11 mouse cellular contexts compared by ENCODE assay signal in genomic region chr5:134746201-134746600, GRCm38 (mm10). TPM values are rescaled to one million over a fixed set of nuclear protein-coding genes. Genes with fewer than 3 reads are reported as not detected.
A peak's percentile ranks its signal among the peaks of the same experiment; 100 is the strongest.
DNase-seq lines count a peak whose midpoint lies in the region; ATAC-seq and TF ChIP-seq lines count a peak whose summit lies in the region.
"Had no signal": no experiment of that assay in that cellular context is flagged by ENCODE, and none has a peak within 500 bp of the region (broad histone marks: within the 10 kb centered on the region; RNA-seq: fewer than 3 reads in every experiment).

No protein-coding gene starts in this region.

- no peak for ATAC-seq in forebrain, embryonic 12.5 days (ENCODE audit: low FRiP score)
- no peak for ATAC-seq in forebrain, embryonic 16.5 days
- ATAC-seq in hindbrain, postnatal 0 days: no peak
- ATAC-seq in hindbrain, embryonic 11.5 days (ENCODE audit: low FRiP score): no peak
- ATAC-seq in neural tube, embryonic 12.5 days (ENCODE audit: low FRiP score, low read depth): no peak
- no peak for ATAC-seq in stomach, embryonic 16.5 days (ENCODE audit: insufficient read depth, low FRiP score)
- ATAC-seq: activated CD4-positive, CD25-positive, alpha-beta regulatory T cell, adult 4 months had no signal

- no peaks in the 10 kb centered on the region for H3K9me3 ChIP-seq in forebrain, embryonic 12.5 days
- no peaks in the 10 kb centered on the region for H3K9me3 ChIP-seq in forebrain, embryonic 16.5 days (ENCODE audit: control insufficient read depth, low read length)
- no peaks in the 10 kb centered on the region for H3K9me3 ChIP-seq in hindbrain, postnatal 0 days (ENCODE audit: low read length)
- no peaks in the 10 kb centered on the region for H3K9me3 ChIP-seq in hindbrain, embryonic 11.5 days (ENCODE audit: control insufficient read depth, low read length)
- no peaks in the 10 kb centered on the region for H3K9me3 ChIP-seq in neural tube, embryonic 12.5 days
- H3K9me3 ChIP-seq in stomach, embryonic 16.5 days (replicated peaks; ENCODE audit: control insufficient read depth, low read length): no peaks in the 10 kb centered on the region

- no peak overlapping the region for H3K9ac ChIP-seq in forebrain, embryonic 12.5 days
- no peak overlapping the region for H3K9ac ChIP-seq in forebrain, embryonic 16.5 days (replicated peaks; ENCODE audit: low read depth, low read length)
- H3K9ac ChIP-seq in hindbrain, postnatal 0 days (replicated peaks; ENCODE audit: low read length): no peak overlapping the region
- H3K9ac ChIP-seq in hindbrain, embryonic 11.5 days (ENCODE audit: low read depth, low read length): no peak overlapping the region
- H3K9ac ChIP-seq in neural tube, embryonic 12.5 days: no peak overlapping the region
- H3K9ac ChIP-seq in stomach, embryonic 16.5 days (ENCODE audit: low read length): peak overlapping the region; percentile 77

- H3K27me3 ChIP-seq in forebrain, embryonic 12.5 days: peaks cover 37% of the 10 kb centered on the region
- H3K27me3 ChIP-seq in forebrain, embryonic 16.5 days (replicated peaks; ENCODE audit: control insufficient read depth, insufficient read depth, low read length): no peaks in the 10 kb centered on the region
- no peaks in the 10 kb centered on the region for H3K27me3 ChIP-seq in hindbrain, postnatal 0 days (ENCODE audit: insufficient read depth, low read length)
- H3K27me3 ChIP-seq in hindbrain, embryonic 11.5 days (ENCODE audit: control insufficient read depth, insufficient read depth, low read length): no peaks in the 10 kb centered on the region; the same call in none of the 2 replicates
- 0 out of 2 replicates have a peak, but pooled peaks cover 9% of the 10 kb centered on the region for H3K27me3 ChIP-seq in neural tube, embryonic 12.5 days (replicated peaks)
- no peaks in the 10 kb centered on the region for H3K27me3 ChIP-seq in stomach, embryonic 16.5 days (ENCODE audit: control insufficient read depth, insufficient read depth, low read length)

- peaks cover 23% of the 10 kb centered on the region for H3K4me1 ChIP-seq in forebrain, embryonic 12.5 days
- peaks cover 19% of the 10 kb centered on the region for H3K4me1 ChIP-seq in forebrain, embryonic 16.5 days (replicated peaks; ENCODE audit: control insufficient read depth, insufficient read depth, low read length)
- peaks cover 14% of the 10 kb centered on the region; the same call in 1 of the 2 replicates for H3K4me1 ChIP-seq in hindbrain, postnatal 0 days (ENCODE audit: insufficient read depth, low read length)
- peaks cover 7% of the 10 kb centered on the region; the same call in 1 of the 2 replicates for H3K4me1 ChIP-seq in hindbrain, embryonic 11.5 days (replicated peaks; ENCODE audit: control insufficient read depth, insufficient read depth, low read length)
- H3K4me1 ChIP-seq in neural tube, embryonic 12.5 days: peaks cover 19% of the 10 kb centered on the region
- peaks cover 37% of the 10 kb centered on the region for H3K4me1 ChIP-seq in stomach, embryonic 16.5 days (ENCODE audit: control insufficient read depth, insufficient read depth, low read length)

- H3K27ac ChIP-seq in forebrain, embryonic 12.5 days: no peak overlapping the region
- no peak overlapping the region for H3K27ac ChIP-seq in forebrain, embryonic 16.5 days (ENCODE audit: low read length)
- no peak overlapping the region for H3K27ac ChIP-seq in hindbrain, postnatal 0 days
- H3K27ac ChIP-seq in hindbrain, embryonic 11.5 days (ENCODE audit: low read depth, low read length): no peak overlapping the region
- H3K27ac ChIP-seq in neural tube, embryonic 12.5 days: no peak overlapping the region
- H3K27ac ChIP-seq in stomach, embryonic 16.5 days (ENCODE audit: low read length): no peak overlapping the region

- no peak for DNase-seq in hindbrain, postnatal 0 days (ENCODE audit: low spot score)
- no peak for DNase-seq in hindbrain, embryonic 11.5 days (ENCODE audit: low spot score)
- no peak for DNase-seq in neural tube, embryonic 10.5 days (ENCODE audit: extremely low spot score, low spot score)
- DNase-seq in urinary bladder, postnatal 25 days (ENCODE audit: low spot score): no peak
- DNase-seq: layer of hippocampus, adult 9-11 months had no signal

- WGBS in forebrain, embryonic 12.5 days: 82% methylated on average over 10 of the region's 10 CpGs
- WGBS in forebrain, embryonic 16.5 days: 81% methylated on average over 10 of the region's 10 CpGs
- 81% methylated on average over 10 of the region's 10 CpGs for WGBS in hindbrain, postnatal 0 days
- 82% methylated on average over 10 of the region's 10 CpGs for WGBS in hindbrain, embryonic 11.5 days
- WGBS in neural tube, embryonic 12.5 days: 80% methylated on average over 10 of the region's 10 CpGs
- WGBS in stomach, embryonic 16.5 days: 52% methylated on average over 10 of the region's 10 CpGs

- TF ChIP-seq CTCF in hindbrain, postnatal 0 days (IDR thresholded peaks at IDR 0.05; ENCODE audit: low read depth): no peak

- H3K4me3 ChIP-seq in forebrain, embryonic 12.5 days (replicated peaks): no peak overlapping the region
- no peak overlapping the region for H3K4me3 ChIP-seq in forebrain, embryonic 16.5 days (replicated peaks; ENCODE audit: low read length)
- no peak overlapping the region for H3K4me3 ChIP-seq in hindbrain, postnatal 0 days (ENCODE audit: low read length)
- H3K4me3 ChIP-seq in hindbrain, embryonic 11.5 days (ENCODE audit: low read depth, low read length): no peak overlapping the region
- H3K4me3 ChIP-seq in neural tube, embryonic 12.5 days: no peak overlapping the region
- peak overlapping the region; percentile 52 for H3K4me3 ChIP-seq in stomach, embryonic 16.5 days (replicated peaks; ENCODE audit: low read length)

- peak overlapping the region; percentile 81; the same call in 1 of the 2 replicates for H3K4me2 ChIP-seq in forebrain, embryonic 12.5 days
- no peak overlapping the region for H3K4me2 ChIP-seq in forebrain, embryonic 16.5 days (ENCODE audit: low read length)
- peak overlapping the region; percentile 83 for H3K4me2 ChIP-seq in hindbrain, postnatal 0 days (ENCODE audit: low read depth, low read length)
- no peak overlapping the region for H3K4me2 ChIP-seq in hindbrain, embryonic 11.5 days (replicated peaks; ENCODE audit: low read depth, low read length)
- peak overlapping the region; percentile 79; the same call in 1 of the 2 replicates for H3K4me2 ChIP-seq in neural tube, embryonic 12.5 days (replicated peaks)
- peak overlapping the region; percentile 63 for H3K4me2 ChIP-seq in stomach, embryonic 16.5 days (ENCODE audit: low read depth, low read length)

- H3K36me3 ChIP-seq in forebrain, embryonic 12.5 days (replicated peaks): no peaks in the 10 kb centered on the region
- no peaks in the 10 kb centered on the region for H3K36me3 ChIP-seq in forebrain, embryonic 16.5 days (ENCODE audit: control insufficient read depth, insufficient read depth)
- H3K36me3 ChIP-seq in hindbrain, postnatal 0 days (ENCODE audit: insufficient read depth, low read length): no peaks in the 10 kb centered on the region
- H3K36me3 ChIP-seq in hindbrain, embryonic 11.5 days (ENCODE audit: control insufficient read depth, insufficient read depth, low read length): no peaks in the 10 kb centered on the region
- H3K36me3 ChIP-seq in neural tube, embryonic 12.5 days: no peaks in the 10 kb centered on the region
- no peaks in the 10 kb centered on the region for H3K36me3 ChIP-seq in stomach, embryonic 16.5 days (ENCODE audit: control insufficient read depth, insufficient read depth, low read length)

RNA-seq across cellular contexts. Expression of gene Eln, which starts 0.9 kb away (rescaled TPM):
- polyA plus RNA-seq in forebrain, embryonic 12.5 days (2016; fragmentation: Nextera tagmentation; extraction: Ambion mirVana): 3.7 and 3.9 TPM in 2 replicates
- polyA plus RNA-seq in forebrain, embryonic 16.5 days (2015; fragmentation: Nextera tagmentation; extraction: Ambion mirVana): 8.3 and 10.9 TPM in 2 replicates
- total RNA-seq in hindbrain, postnatal 0 days (2014; rRNA removed): 31.8 and 43.3 TPM in 2 replicates
- 30.4 and 47.4 TPM in 2 replicates for polyA plus RNA-seq in hindbrain, postnatal 0 days (2015; fragmentation: Nextera tagmentation; extraction: Ambion mirVana)
- 1.7 and 1.8 TPM in 2 replicates for polyA plus RNA-seq in hindbrain, embryonic 11.5 days (2014; fragmentation: Nextera tagmentation; extraction: Ambion mirVana)
- polyA plus RNA-seq in neural tube, embryonic 12.5 days (2016; fragmentation: Nextera tagmentation; extraction: Ambion mirVana): 6.0 and 6.6 TPM in 2 replicates
- 93.7 and 97.0 TPM in 2 replicates for polyA plus RNA-seq in stomach, embryonic 16.5 days (2015; fragmentation: Nextera tagmentation; extraction: Ambion mirVana)
- total RNA-seq: hematopoietic stem cell, adult 5-6 weeks had no signal

RNA-seq across cellular contexts. Expression of gene Limk1, which starts 57.8 kb away (rescaled TPM):
- polyA plus RNA-seq in forebrain, embryonic 12.5 days (2016; fragmentation: Nextera tagmentation; extraction: Ambion mirVana): 14.5 and 17.3 TPM in 2 replicates
- 15.2 and 19.0 TPM in 2 replicates for polyA plus RNA-seq in forebrain, embryonic 16.5 days (2015; fragmentation: Nextera tagmentation; extraction: Ambion mirVana)
- 89.7 and 90.6 TPM in 2 replicates for total RNA-seq in hindbrain, postnatal 0 days (2014; rRNA removed)
- 19.7 and 20.4 TPM in 2 replicates for polyA plus RNA-seq in hindbrain, postnatal 0 days (2015; fragmentation: Nextera tagmentation; extraction: Ambion mirVana)
- 12.4 and 14.7 TPM in 2 replicates for polyA plus RNA-seq in hindbrain, embryonic 11.5 days (2014; fragmentation: Nextera tagmentation; extraction: Ambion mirVana)
- polyA plus RNA-seq in neural tube, embryonic 12.5 days (2016; fragmentation: Nextera tagmentation; extraction: Ambion mirVana): 18.8 and 24.3 TPM in 2 replicates
- 3.7 and 4.1 TPM in 2 replicates for polyA plus RNA-seq in stomach, embryonic 16.5 days (2015; fragmentation: Nextera tagmentation; extraction: Ambion mirVana)

Comparison
In these comparisons a context has a peak if more than half of its experiments do, and no peak if none do; other contexts are left out.
1. H3K4me2 ChIP-seq: peak in forebrain, embryonic 12.5 days (single experiment), hindbrain, postnatal 0 days (single experiment), neural tube, embryonic 12.5 days (single experiment) and stomach, embryonic 16.5 days (single experiment); none in forebrain, embryonic 16.5 days (single experiment) and hindbrain, embryonic 11.5 days (single experiment).